Mouse (Mus musculus): ENCODE data around the gene Prepl.
A peak's percentile ranks its signal among the peaks of the same experiment; 100 is the strongest.

The Prepl gene

DNA sequence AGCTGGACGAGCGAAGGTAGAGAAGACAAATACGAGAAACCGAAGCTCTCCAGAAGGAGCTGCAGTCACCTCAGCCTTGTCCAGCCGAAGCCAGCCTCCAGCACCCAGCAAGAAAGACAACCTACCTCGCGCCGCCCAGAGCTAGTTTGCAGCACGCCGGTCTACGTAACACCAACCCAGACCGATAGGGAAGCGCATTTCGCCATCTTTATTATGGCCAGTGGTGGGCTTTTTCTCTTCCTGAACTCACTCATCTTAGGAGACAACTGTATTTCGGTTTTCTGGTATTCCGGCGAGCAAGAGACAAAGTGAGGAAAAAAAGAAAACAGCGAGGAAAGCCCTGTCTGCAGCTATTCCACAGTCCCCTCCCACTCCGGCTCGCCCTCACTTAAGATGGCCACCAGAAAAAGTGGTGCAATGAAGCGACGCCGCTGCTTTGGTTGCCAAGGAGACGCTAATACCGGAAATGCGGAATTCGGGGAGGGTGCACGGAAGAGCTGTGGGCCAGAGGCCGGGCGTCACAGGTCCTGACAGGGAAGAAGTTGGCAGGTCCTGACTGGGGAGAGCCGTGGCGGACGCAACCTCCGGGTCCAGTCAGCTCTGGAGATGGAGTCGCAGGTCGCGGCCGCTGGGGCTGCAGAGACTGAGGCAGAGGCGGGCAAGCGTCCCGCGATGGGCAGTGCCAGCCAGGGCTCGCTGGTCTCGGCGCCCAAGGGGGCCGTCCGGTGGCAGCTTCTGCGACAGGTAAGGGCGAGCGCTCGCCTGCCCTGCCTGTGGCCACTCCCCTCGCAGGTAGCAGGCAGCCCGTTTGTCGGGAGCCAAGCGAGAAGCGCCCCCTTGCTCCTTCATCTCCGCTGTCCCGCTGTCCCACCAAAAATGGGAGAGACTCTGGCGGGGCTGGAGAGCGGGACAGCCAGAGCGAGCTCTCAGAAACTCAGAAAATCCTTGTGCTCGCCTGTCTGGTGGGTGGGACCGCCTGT lies at the start of gene Prepl, which contains the start of gene Camkmt:
TSS of gene Prepl (minus strand) at position 122 of the 980 bp plus-strand sequence.
TSS of gene Camkmt (plus strand) at position 433 of the 980 bp plus-strand sequence.
- peak; percentile 95 for DNase-seq (ENCODE audit: low read depth)

DNA sequence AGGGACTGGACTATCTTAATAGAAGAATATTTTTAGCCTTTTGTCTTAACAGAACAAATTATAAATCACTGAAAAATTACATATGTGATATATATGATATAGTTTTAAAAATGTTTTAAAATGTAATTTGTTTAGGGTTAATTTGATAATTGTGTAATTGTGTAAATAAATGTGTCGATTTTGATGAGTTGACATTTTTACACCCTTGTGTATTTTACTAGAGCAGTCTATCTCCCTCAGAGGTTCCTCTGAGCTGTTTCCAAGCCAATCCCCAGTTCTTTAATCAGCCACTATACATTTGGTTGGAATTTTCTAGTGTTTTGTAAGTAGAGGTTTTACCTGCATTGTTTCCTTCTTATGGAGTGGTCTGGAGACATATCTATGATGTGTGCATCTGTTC lies 48.4 kb upstream of the Prepl start:
- DNase-seq (ENCODE audit: low read depth): no peak

- DNase-seq (ENCODE audit: low read depth): peak; percentile 38
These were observed 26.6 kb upstream of the Prepl start for GRCm38 (mm10) chr17:85116643-85117042.

GRCm38 (mm10) chr17:85113441-85113840 lies 23.4 kb upstream of the Prepl start:
- DNase-seq (ENCODE audit: low read depth): no peak

DNA sequence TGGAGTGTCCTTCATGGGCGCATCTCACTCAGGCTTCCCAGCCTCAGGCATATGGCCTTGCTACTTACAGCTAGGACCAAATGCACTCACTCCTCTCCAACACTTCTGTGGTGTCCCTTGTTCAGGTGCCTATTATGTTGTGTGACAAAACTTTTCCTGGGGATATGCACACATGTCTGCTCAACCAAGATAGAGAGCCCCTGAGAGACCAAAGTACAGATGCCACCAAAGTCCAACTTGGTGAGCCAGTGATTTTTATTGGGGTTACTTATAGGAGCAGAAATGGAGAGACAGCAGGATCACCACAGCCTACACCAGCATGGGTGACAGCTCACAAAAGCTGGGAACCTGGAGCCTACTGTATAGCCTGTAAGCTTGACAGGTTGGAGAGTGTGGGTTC lies 20.6 kb upstream of the Prepl start:
- no peak for DNase-seq (ENCODE audit: low read depth)

- peak; percentile 42 for DNase-seq (ENCODE audit: low read depth)
These were observed 13.3 kb upstream of the Prepl start for GRCm38 (mm10) chr17:85103310-85103709.

DNA sequence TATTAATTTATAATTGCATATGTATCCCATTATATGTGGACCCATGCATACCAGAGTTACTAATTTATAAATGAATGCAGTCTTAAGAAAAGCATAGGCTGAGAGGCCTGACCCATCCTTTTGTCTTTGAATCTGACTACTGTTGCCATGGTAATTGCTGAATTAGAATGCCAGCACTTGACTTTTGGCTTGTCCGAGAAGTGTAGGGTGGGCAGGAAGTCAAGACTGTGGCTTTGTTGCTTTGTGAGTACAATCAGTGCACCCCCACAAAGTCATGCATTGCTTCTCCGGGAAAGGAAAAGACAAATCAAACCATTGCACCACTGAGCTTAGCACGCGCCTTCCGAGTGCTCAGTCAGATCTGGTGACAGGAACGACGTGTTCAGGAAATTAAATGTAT lies 11.7 kb upstream of the Prepl start:
- no peak for DNase-seq (ENCODE audit: low read depth)

DNA sequence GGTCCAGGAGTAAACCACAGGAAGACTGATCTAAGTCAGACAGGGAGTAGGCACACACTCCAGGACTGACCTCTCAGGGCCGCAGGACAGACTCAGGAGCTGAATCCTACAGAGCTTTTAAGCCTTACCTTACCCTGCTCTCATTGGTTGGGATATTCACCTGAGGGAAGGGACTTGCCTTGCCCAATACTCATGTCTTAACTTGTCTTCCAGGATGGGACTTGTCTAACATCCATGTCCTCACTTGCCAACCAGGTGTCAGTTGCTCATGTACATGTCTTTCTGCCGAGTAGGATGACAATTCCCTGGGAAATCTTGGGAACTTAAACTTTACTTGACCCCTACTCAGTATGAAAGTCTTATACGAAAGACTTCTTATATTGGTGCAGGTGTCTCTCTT lies 10.2 kb upstream of the Prepl start:
- DNase-seq (ENCODE audit: low read depth): no peak

DNA sequence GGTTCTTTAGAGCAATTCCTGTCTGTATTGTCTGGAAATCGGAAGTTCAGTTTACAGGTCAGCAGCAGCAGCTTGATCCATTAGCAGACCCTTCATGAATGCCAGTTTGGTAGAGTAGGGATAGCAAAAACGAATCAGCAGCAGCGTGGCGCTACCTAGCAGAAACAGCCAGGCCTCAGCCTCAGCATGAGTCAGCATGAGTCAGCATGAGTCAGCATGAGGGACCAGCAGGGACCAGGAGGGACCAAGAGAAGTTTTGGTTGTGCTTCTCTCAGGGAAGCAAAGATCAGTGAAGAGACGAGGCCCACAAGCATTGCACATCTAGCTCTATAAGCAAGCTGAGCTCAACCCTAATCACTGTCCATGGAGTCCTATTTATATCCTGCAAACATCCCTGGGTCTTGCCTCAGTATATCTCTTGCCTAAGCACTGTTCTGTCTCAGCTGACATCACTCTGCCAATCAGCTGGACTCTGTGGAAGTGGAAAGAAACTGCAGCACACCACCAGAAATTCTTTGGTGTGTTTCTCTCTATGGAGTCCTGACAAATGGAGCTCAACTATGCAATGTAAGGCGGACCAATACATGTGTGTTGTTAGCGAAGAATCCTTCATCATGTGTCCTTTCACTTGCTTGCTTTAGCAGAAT lies 8.8 kb upstream of the Prepl start:
- DNase-seq (ENCODE audit: low read depth): peak; percentile 53

GRCm38 (mm10) chr17:85096396-85096795 lies 6.4 kb upstream of the Prepl start:
- DNase-seq (ENCODE audit: low read depth): no peak

DNA sequence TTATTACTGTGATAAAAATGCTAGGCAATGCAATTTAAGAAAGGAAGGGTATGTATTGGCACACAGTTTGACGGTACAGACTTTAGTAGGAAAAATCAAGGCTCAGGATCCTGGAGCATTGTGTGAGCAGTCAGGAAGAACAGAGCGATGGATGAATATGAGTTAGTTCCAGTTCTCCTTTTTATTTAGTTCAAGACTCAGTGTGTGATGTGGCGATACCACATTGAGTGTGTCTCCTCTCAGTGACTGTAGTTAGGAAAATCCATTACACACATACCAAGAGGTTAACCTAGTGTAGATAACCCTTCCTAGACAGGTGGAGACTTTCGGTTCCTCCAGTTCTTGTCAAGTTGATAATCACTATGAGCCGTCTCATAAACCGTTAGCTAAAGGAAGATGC lies 1.7 kb upstream of the Prepl start:
- DNase-seq (ENCODE audit: low read depth): no peak

GRCm38 (mm10) chr17:85089621-85090020 lies 420 bp downstream of the Prepl start:
- peak; percentile 33 for DNase-seq (ENCODE audit: low read depth)

- peak; percentile 48 for DNase-seq (ENCODE audit: low read depth)
These were observed 1.0 kb downstream of the Prepl start for GRCm38 (mm10) chr17:85089011-85089410.

DNA sequence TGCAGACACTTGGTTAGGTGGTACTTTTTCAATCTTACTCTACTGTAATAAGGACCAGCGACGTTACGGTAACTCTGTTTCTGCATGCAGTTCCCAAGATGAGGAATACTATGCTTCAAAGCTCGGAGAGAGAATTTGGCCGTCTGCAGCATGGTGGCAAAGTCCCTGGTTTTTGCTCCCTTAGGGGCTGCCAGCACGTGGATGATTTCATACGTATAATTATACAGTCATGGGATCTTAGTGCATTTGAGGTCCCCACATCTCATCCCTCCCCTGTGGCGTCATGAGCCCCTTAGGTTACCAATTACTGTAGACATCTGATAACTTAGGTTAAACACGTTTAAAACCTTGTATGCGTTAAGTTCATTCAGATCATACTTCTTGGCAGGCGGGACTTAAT lies 1.6 kb downstream of the Prepl start:
- no peak for DNase-seq (ENCODE audit: low read depth)

GRCm38 (mm10) chr17:85087591-85087990 lies 2.5 kb downstream of the Prepl start:
- DNase-seq (ENCODE audit: low read depth): no peak

DNA sequence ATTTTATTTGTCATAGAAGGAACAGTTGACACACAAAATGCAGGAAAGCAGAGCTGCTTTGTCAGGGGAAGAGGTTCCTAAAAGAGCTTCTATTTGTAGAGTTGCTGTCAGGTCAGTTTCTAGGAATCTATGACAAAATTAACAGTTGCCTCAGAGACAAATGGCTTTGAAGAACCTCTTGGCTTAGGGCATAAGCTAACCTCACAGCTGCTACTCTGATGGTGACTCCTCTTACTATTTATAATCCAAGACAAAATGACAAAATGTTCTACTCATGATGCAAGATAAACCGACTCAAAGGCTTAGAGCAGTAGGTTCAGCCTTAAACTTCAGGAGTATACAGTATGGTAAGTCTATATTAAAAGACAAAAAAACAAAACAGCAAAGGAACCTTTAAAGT lies 3.5 kb downstream of the Prepl start:
- DNase-seq (ENCODE audit: low read depth): peak; percentile 39

GRCm38 (mm10) chr17:85085335-85085734 lies 4.7 kb downstream of the Prepl start:
- DNase-seq (ENCODE audit: low read depth): peak; percentile 75

DNA sequence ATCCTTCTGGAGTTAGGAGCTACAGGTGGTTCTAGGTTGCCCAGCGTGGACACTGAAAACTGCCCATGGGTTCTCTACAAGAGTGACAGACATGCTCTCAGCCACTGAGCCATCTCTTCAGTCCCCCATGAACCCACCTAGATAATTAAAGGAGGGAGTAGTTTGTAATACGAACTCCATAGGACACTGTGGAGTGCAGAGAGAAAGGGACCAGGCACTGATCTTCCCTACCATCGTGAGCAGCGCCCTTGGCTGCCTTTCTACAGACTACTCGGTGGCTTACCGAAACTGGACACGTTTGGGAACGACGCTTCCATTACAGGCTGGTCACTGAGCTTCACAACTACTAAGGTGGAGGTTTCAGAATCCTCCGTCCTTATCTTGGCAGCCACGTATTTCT lies 9.3 kb downstream of the Prepl start:
- DNase-seq (ENCODE audit: low read depth): no peak

- no peak for DNase-seq (ENCODE audit: low read depth)
These were observed 10.8 kb downstream of the Prepl start for GRCm38 (mm10) chr17:85079276-85079675.

DNA sequence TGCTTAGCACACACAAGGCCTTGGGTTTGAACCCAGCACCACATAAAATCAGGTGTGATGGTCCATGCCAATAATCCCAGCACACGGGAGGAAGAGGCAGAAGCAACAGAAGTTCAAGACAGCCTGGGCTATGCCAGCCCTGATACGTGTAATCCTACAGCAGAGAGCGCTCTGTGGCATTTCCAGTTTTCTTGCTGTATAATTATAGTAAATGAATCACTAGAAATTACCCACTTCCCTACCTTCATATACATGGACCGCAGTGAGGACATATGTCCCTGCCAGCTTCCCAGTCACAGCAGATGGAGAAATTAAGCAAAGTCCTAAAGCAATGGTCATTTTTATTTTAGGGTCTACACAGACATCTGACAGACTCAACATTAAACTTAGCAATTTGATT lies 16.0 kb downstream of the Prepl start:
- no peak for DNase-seq (ENCODE audit: low read depth)

DNA sequence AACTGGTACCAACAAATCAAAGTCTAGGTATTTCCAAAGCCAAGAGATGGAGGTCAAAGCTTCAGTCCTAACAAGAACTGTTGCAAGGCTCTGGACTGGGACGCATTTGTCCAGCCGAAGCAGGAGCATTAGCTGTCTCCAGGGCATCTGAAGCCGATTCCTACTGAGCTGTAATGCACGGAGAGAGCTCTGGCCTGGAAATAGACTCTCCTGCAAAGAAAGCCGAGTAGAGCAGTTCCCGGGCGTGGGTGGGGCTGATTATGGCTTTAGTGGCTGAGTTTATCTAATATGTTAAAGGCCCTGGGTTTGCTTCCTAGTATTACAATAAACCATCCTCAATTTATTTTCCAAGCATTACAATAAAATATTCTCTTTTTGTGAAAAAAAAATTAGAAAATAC lies 16.8 kb downstream of the Prepl start:
- DNase-seq (ENCODE audit: low read depth): no peak

DNA sequence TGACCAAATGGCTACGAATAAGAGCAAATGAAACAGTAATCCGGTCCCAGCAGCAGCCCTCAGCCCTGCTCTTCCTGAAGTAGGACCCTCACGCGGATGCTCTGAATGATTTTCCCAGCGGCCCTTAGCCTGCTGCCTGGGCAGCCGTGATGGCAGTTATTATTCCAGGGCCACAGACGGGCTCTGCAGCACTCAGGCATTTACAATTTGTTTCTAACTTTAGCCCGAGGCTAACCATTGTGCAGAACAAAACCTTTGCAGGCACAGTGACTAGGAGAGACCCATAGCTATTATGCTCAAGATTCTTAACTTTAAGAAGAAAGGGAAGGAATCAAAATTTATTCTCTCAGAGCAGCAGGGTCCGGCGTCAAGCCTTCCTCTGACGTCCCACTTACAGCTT lies 17.7 kb downstream of the Prepl start:
- DNase-seq (ENCODE audit: low read depth): no peak

DNA sequence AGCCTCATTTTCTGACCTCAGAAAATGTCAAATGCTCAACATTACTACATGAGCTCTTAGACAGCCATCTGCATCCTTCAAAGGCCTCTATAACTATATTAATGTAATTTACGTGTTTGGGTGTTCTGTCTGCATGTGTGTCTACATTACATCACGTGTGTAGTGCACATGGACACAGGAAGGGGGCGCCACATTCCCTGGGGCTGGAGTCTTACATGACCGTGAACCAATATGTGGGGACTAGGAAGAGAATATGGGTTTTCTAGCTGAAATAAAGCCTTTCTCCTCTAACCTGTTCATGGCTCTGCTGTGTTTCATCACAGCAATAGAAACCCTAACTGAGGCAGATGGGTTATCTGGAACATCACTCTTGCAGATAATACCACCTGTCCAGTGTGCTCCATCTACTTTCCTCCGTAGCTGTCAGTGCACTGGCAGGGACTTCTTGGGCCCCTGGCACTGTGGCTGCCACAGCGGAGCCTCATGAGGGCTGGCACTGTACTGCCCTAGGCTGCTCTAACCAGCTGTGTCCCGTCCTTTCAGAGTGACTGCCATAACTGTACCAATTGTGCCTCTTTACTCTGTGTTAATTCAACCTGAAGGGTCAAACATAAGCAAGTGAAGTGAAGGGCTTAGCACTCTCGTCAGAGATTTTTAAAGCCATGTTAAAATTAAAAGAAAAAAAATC lies 18.8 kb downstream of the Prepl start:
- DNase-seq (ENCODE audit: low read depth): no peak
